Mouse (Mus musculus): ENCODE results near the gene Skiv2l.

- TF ChIP-seq CTCF (conservative IDR thresholded peaks at IDR 0.05; ENCODE audit: insufficient read depth, insufficient read length, low read depth, low read length) (no peak), POLR2A (IDR thresholded peaks at IDR 0.05; ENCODE audit: low read depth, low read length) (no peak)
These were observed 49.3 kb upstream of the Skiv2l start for GRCm38 (mm10) chr17:34899053-34899889.

All from kidney, adult 2 months (tissue).